Mouse (Mus musculus) ES-Bruce4 (cell line): ENCODE data around the gene Clca2.

Source experiments
- CTCF ChIP-seq: IDR thresholded peaks from one replicate; pipeline ENCODE4 v1.8.1; 2011; ENCODE audit warnings: low read depth, low read length
- POLR2A ChIP-seq: IDR thresholded peaks from one replicate; pipeline ENCODE4 v1.8.1; 2011; ENCODE audit warnings: low read length; ENCODE audit not compliant: insufficient read depth

GRCm38 (mm10) chr3:145129356-145129755 is 30.1 kb upstream of the Clca2 start:
- TF ChIP-seq POLR2A (no peak), CTCF (no peak)
